ENCODE assay signal across 26 mouse cellular contexts in the genomic region with DNA sequence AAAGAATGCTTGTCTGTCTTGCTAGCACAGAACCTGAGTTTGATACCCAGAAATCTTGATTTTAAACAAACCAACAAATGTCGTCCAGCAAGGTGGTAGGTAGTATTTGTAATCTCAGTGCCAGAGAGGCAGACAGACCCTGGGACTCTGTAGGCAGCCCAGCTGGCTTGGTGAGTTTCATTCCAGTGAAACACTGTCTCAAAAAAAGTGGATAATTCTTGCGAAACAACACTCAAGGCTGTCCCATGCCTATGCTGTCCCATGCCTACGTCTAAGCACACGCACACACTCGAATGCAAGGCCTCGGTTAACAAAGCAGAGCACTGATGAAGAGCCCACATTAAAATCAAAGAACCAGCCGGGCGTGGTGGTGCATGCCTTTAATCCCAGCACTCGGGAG.
"Had no signal": no experiment of that assay in that cellular context is flagged by ENCODE, and none has a peak within 500 bp of the region (broad histone marks: within the 10 kb centered on the region; RNA-seq: fewer than 3 reads in every experiment).

No protein-coding gene starts in this region.

- H3K9me3 ChIP-seq: heart, embryonic 13.5 days; heart, embryonic 15.5 days; hindbrain, embryonic 10.5 days; hindbrain, embryonic 12.5 days; intestine, embryonic 15.5 days; limb, embryonic 13.5 days; limb, embryonic 15.5 days had no signal

- H3K4me1 ChIP-seq: hindbrain, embryonic 10.5 days; hindbrain, embryonic 12.5 days; intestine, embryonic 15.5 days; limb, embryonic 13.5 days; limb, embryonic 15.5 days had no signal

- DNase-seq: forebrain, postnatal 0 days; gastrocnemius, postnatal 14 days; gastrocnemius, postnatal 36 days; heart, adult 2 months; heart, postnatal 14 days; heart, postnatal 4 days; kidney, adult 18-20 months; kidney, adult 8-10 months; kidney, postnatal 10 days; kidney, postnatal 25 days; kidney, postnatal 4 days; left cerebral cortex, postnatal 4 days had no signal

- H3K4me3 ChIP-seq: heart, adult 2 months; heart, embryonic 13.5 days; heart, embryonic 15.5 days; hindbrain, embryonic 10.5 days; hindbrain, embryonic 12.5 days; intestine, embryonic 15.5 days; layer of hippocampus, adult 2 months; limb, embryonic 13.5 days; limb, embryonic 15.5 days had no signal

- H3K27ac ChIP-seq: heart, adult 2 months; heart, embryonic 13.5 days; heart, embryonic 15.5 days; hindbrain, embryonic 10.5 days; hindbrain, embryonic 12.5 days; hindbrain, embryonic 14.5 days; intestine, embryonic 15.5 days; layer of hippocampus, adult 2 months; limb, embryonic 13.5 days; limb, embryonic 15.5 days had no signal

- H3K27me3 ChIP-seq: heart, embryonic 13.5 days; heart, embryonic 15.5 days; hindbrain, embryonic 12.5 days; intestine, embryonic 15.5 days; limb, embryonic 13.5 days; limb, embryonic 15.5 days had no signal

- H3K36me3 ChIP-seq: heart, embryonic 15.5 days had no signal

- ATAC-seq: forebrain, postnatal 0 days; hindbrain, embryonic 16.5 days; inflammation-experienced regulatory T-cells, adult 6 months; intestine, embryonic 15.5 days; intestine, postnatal 0 days had no signal

- H3K4me2 ChIP-seq: heart, embryonic 11.5 days; heart, embryonic 13.5 days; heart, embryonic 15.5 days; hindbrain, embryonic 12.5 days; hindbrain, embryonic 14.5 days; intestine, embryonic 15.5 days; limb, embryonic 13.5 days; limb, embryonic 15.5 days; liver, embryonic 11.5 days had no signal

- H3K9ac ChIP-seq: forebrain, postnatal 0 days; heart, embryonic 13.5 days; heart, embryonic 15.5 days; hindbrain, embryonic 12.5 days; hindbrain, embryonic 14.5 days; intestine, embryonic 15.5 days; limb, embryonic 13.5 days; limb, embryonic 15.5 days had no signal
